ENCODE assay signal across 15 mouse cellular contexts in the genomic region with DNA sequence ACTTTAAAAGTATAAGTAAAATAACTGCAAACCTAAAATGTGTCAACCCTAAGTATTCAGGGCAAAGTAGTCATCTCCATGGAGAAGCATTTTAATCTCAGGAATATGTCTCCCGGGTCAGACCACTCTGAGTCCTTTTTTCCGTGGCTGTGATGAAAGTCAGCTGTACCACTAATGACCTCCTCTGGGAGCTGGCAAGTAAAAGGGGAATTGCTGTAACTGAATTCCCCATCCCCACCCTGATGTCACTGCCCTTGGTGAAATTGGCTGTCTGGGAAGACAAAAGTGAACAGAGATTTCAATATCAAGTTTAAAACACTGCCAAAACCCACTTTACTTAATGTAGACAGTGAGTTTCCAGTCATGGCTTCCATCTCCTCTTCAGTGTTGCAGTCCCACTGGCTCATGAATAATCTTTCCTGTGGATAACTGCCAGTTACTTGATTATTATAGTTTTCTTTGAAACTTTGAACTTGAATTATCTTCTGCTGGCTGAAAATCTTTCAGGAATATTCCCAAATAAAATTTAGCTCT. TPM values are rescaled to one million over a fixed set of nuclear protein-coding genes. Genes with fewer than 3 reads are reported as not detected.
DNase-seq lines count a peak whose midpoint lies in the region; ATAC-seq and TF ChIP-seq lines count a peak whose summit lies in the region.
"Had no signal": no experiment of that assay in that cellular context is flagged by ENCODE, and none has a peak within 500 bp of the region (broad histone marks: within the 10 kb centered on the region; RNA-seq: fewer than 3 reads in every experiment).

No protein-coding gene starts in this region.

- H3K4me1 ChIP-seq in forebrain, embryonic 14.5 days (ENCODE audit: control insufficient read depth, insufficient read depth, low read length): no peaks in the 10 kb centered on the region
- no peaks in the 10 kb centered on the region for H3K4me1 ChIP-seq in forebrain, embryonic 16.5 days (replicated peaks; ENCODE audit: control insufficient read depth, insufficient read depth, low read length)
- H3K4me1 ChIP-seq in heart, postnatal 0 days (ENCODE audit: control insufficient read depth, insufficient read depth): no peaks in the 10 kb centered on the region
- H3K4me1 ChIP-seq in midbrain, embryonic 14.5 days (ENCODE audit: control insufficient read depth, insufficient read depth, low read length): no peaks in the 10 kb centered on the region
- H3K4me1 ChIP-seq: heart, embryonic 15.5 days; limb, embryonic 13.5 days; megakaryocyte, embryonic 14.5 days had no signal

- no peak for TF ChIP-seq CTCF in heart, postnatal 0 days (IDR thresholded peaks at IDR 0.05; ENCODE audit: low read depth)

- ATAC-seq in forebrain, embryonic 14.5 days: no peak
- ATAC-seq in forebrain, embryonic 16.5 days: no peak
- no peak for ATAC-seq in heart, postnatal 0 days (ENCODE audit: insufficient read depth, low read depth)
- ATAC-seq in midbrain, embryonic 14.5 days (ENCODE audit: low FRiP score, low TSS enrichment): no peak
- ATAC-seq in megakaryocyte progenitor cell, adult 5-6 weeks (replicated peaks; ENCODE audit: poor library complexity): no peak
- ATAC-seq: forebrain, postnatal 0 days; intestine, embryonic 16.5 days had no signal

- H3K4me3 ChIP-seq in forebrain, embryonic 14.5 days (ENCODE audit: low read depth, low read length): no peak overlapping the region
- H3K4me3 ChIP-seq in forebrain, embryonic 16.5 days (replicated peaks; ENCODE audit: low read length): no peak overlapping the region
- no peak overlapping the region for H3K4me3 ChIP-seq in heart, postnatal 0 days (ENCODE audit: low read depth, low read length)
- no peak overlapping the region for H3K4me3 ChIP-seq in midbrain, embryonic 14.5 days (replicated peaks; ENCODE audit: low read depth, low read length)
- H3K4me3 ChIP-seq: heart, embryonic 15.5 days; limb, embryonic 13.5 days; megakaryocyte, embryonic 14.5 days had no signal

- WGBS in forebrain, embryonic 14.5 days: 75% methylated on average over 2 of the region's 2 CpGs
- WGBS in forebrain, embryonic 16.5 days: 62% methylated on average over 2 of the region's 2 CpGs
- WGBS in heart, postnatal 0 days: 48% methylated on average over 2 of the region's 2 CpGs
- WGBS in midbrain, embryonic 14.5 days: 43% methylated on average over 2 of the region's 2 CpGs

- H3K27ac ChIP-seq in forebrain, embryonic 14.5 days (ENCODE audit: low read depth, low read length): no peak overlapping the region
- no peak overlapping the region for H3K27ac ChIP-seq in forebrain, embryonic 16.5 days (ENCODE audit: low read length)
- no peak overlapping the region for H3K27ac ChIP-seq in heart, postnatal 0 days (ENCODE audit: low read depth)
- H3K27ac ChIP-seq in midbrain, embryonic 14.5 days (replicated peaks; ENCODE audit: low read depth, low read length): no peak overlapping the region
- H3K27ac ChIP-seq: limb, embryonic 13.5 days had no signal

- no peaks in the 10 kb centered on the region for H3K27me3 ChIP-seq in forebrain, embryonic 14.5 days (replicated peaks; ENCODE audit: control insufficient read depth, insufficient read depth, low read length)
- H3K27me3 ChIP-seq in forebrain, embryonic 16.5 days (replicated peaks; ENCODE audit: control insufficient read depth, insufficient read depth, low read length): no peaks in the 10 kb centered on the region
- H3K27me3 ChIP-seq in heart, postnatal 0 days (ENCODE audit: control insufficient read depth, insufficient read depth, low read length): no peaks in the 10 kb centered on the region
- no peaks in the 10 kb centered on the region for H3K27me3 ChIP-seq in midbrain, embryonic 14.5 days (ENCODE audit: control insufficient read depth, insufficient read depth, low read length)
- H3K27me3 ChIP-seq: heart, embryonic 15.5 days; limb, embryonic 13.5 days; megakaryocyte, embryonic 14.5 days had no signal

- no peak for TF ChIP-seq EP300 in heart, postnatal 0 days (IDR thresholded peaks at IDR 0.05; ENCODE audit: low read depth)

- no peaks in the 10 kb centered on the region for H3K9me3 ChIP-seq in forebrain, embryonic 14.5 days (replicated peaks; ENCODE audit: control insufficient read depth, low read length)
- no peaks in the 10 kb centered on the region for H3K9me3 ChIP-seq in forebrain, embryonic 16.5 days (ENCODE audit: control insufficient read depth, low read length)
- no peaks in the 10 kb centered on the region for H3K9me3 ChIP-seq in heart, postnatal 0 days (replicated peaks; ENCODE audit: control insufficient read depth, low read length)
- no peaks in the 10 kb centered on the region for H3K9me3 ChIP-seq in midbrain, embryonic 14.5 days (ENCODE audit: control insufficient read depth, low read length)
- H3K9me3 ChIP-seq: heart, embryonic 15.5 days had no signal

- no peak overlapping the region for H3K4me2 ChIP-seq in forebrain, embryonic 14.5 days (ENCODE audit: low read length)
- no peak overlapping the region for H3K4me2 ChIP-seq in forebrain, embryonic 16.5 days (ENCODE audit: low read length)
- H3K4me2 ChIP-seq in heart, postnatal 0 days (ENCODE audit: low read depth, low read length): no peak overlapping the region
- no peak overlapping the region for H3K4me2 ChIP-seq in midbrain, embryonic 14.5 days (ENCODE audit: low read length)
- H3K4me2 ChIP-seq: heart, embryonic 15.5 days; limb, embryonic 13.5 days had no signal

- H3K9ac ChIP-seq in forebrain, embryonic 14.5 days (ENCODE audit: low read length): no peak overlapping the region
- no peak overlapping the region for H3K9ac ChIP-seq in forebrain, embryonic 16.5 days (replicated peaks; ENCODE audit: low read depth, low read length)
- no peak overlapping the region for H3K9ac ChIP-seq in heart, postnatal 0 days (replicated peaks; ENCODE audit: low read depth, low read length)
- H3K9ac ChIP-seq in midbrain, embryonic 14.5 days (replicated peaks; ENCODE audit: low read length): no peak overlapping the region
- H3K9ac ChIP-seq: forebrain, postnatal 0 days; heart, embryonic 15.5 days; limb, embryonic 13.5 days had no signal

- peak; percentile 1 for DNase-seq in forebrain, embryonic 14.5 days (ENCODE audit: low spot score)
- peak; percentile 12 to 26 for DNase-seq in kidney, postnatal 4 days
- no peak for DNase-seq in kidney, adult 18-20 months
- peak; percentile 19 for DNase-seq in heart, postnatal 0 days (ENCODE audit: low spot score)
- peak; percentile 22 for DNase-seq in midbrain, embryonic 14.5 days
- no peak for DNase-seq in liver
- DNase-seq: cerebellum, adult 11-12 months; forebrain, postnatal 0 days; right cerebral cortex, postnatal 4 days had no signal

- H3K36me3 ChIP-seq in forebrain, embryonic 14.5 days (ENCODE audit: control insufficient read depth, insufficient read depth, low read length): no peaks in the 10 kb centered on the region
- no peaks in the 10 kb centered on the region for H3K36me3 ChIP-seq in forebrain, embryonic 16.5 days (ENCODE audit: control insufficient read depth, insufficient read depth)
- H3K36me3 ChIP-seq in heart, postnatal 0 days (replicated peaks; ENCODE audit: control insufficient read depth, insufficient read depth, low read length): no peaks in the 10 kb centered on the region
- H3K36me3 ChIP-seq in midbrain, embryonic 14.5 days (ENCODE audit: control insufficient read depth, insufficient read depth, low read length): no peaks in the 10 kb centered on the region
- H3K36me3 ChIP-seq: heart, embryonic 15.5 days; limb, embryonic 13.5 days had no signal

RNA-seq across cellular contexts. Expression of a gene that starts 35.3 kb away (rescaled TPM):
- 119 and 157 TPM in 2 replicates for polyA plus RNA-seq in forebrain, embryonic 14.5 days (2014; fragmentation: Nextera tagmentation; extraction: Ambion mirVana)
- 86.5 and 153 TPM in 2 replicates for polyA plus RNA-seq in forebrain, embryonic 16.5 days (2015; fragmentation: Nextera tagmentation; extraction: Ambion mirVana)
- 589 and 800 TPM in 2 replicates for total RNA-seq in heart, postnatal 0 days (2014; rRNA removed; ENCODE audit: low replicate concordance)
- 584 and 614 TPM in 2 replicates for polyA plus RNA-seq in heart, postnatal 0 days (2015; fragmentation: Nextera tagmentation; extraction: Ambion mirVana)
- polyA plus RNA-seq in midbrain, embryonic 14.5 days (2014; fragmentation: Nextera tagmentation; extraction: Ambion mirVana): 3.5 and 226 TPM in 2 replicates
- total RNA-seq in megakaryocyte progenitor cell, adult 5-6 weeks (2015): not detected in 2 replicates
- not detected in 2 replicates for total RNA-seq in megakaryocyte progenitor cell, adult 5-6 weeks (2017)

Comparison
In these comparisons a context has a peak if more than half of its experiments do, and no peak if none do; other contexts are left out.
1. DNase-seq: peak in forebrain, embryonic 14.5 days (single experiment), kidney, postnatal 4 days (2 of 2), heart, postnatal 0 days (single experiment) and midbrain, embryonic 14.5 days (single experiment); none in kidney, adult 18-20 months (single experiment) and liver (single experiment).